Mouse (Mus musculus) ovary, adult 18-20 months (tissue): ENCODE data around the gene Vmn2r61.

Source experiments
- DNase-seq: peaks from one replicate; pipeline ENCODE4 v3.0.0; 2022; ENCODE audit warnings: low spot score, mixed read lengths

Vmn2r61 gene

DNA sequence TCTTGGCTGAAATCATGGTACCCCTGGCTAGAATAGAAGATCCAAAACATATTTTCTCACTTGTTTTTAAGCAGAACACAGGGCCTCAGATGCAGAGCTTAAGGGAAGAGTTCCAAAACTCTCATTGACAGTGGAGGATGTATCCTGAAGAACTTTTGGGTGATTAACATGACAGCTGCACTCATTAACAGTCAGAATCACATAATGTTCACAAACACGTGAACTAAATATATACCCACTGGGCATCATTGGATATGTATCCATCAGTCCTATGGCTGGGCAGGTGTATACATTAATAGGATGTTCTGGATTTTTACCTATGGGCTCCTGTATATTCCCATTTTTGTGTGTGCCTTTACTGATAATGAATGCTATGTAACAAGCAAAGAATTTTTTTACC, at the start of gene Vmn2r61:
Gene Vmn2r61, plus strand, starts transcription at position 301 of the 400 bp plus-strand sequence.
- no peak for DNase-seq
